Mouse (Mus musculus) embryonic fibroblast, embryonic 13.5 days (primary cell): ENCODE data around the gene Slc6a9. TPM values are rescaled to one million over a fixed set of nuclear protein-coding genes. Genes with fewer than 3 reads are reported as not detected.

ENCODE experiments used
- H3K27ac ChIP-seq: 2 replicates; pipeline ENCODE4 v1.5.1; 2012; ENCODE audit warnings: low read length, control low read depth, inconsistent platforms; ENCODE audit not compliant: insufficient read depth
- H3K4me1 ChIP-seq: 2 replicates; pipeline ENCODE4 v1.6.1; 2011; ENCODE audit warnings: low read length; ENCODE audit not compliant: control insufficient read depth, insufficient read depth
- H3K4me3 ChIP-seq: 2 replicates; pipeline ENCODE4 v1.5.1; 2011; ENCODE audit warnings: mild to moderate bottlenecking, control low read depth, low read length; ENCODE audit not compliant: insufficient read depth
- CTCF ChIP-seq: IDR thresholded peaks from 2 replicates; pipeline ENCODE4 v1.5.1; 2011; ENCODE audit warnings: mild to moderate bottlenecking, control low read depth, low read length, moderate library complexity, borderline replicate concordance; ENCODE audit not compliant: insufficient read depth
- POLR2A ChIP-seq: IDR thresholded peaks from 2 replicates; pipeline ENCODE4 v1.6.1; 2011; ENCODE audit warnings: low read depth, mild to moderate bottlenecking, control low read depth, low read length, moderate library complexity
- polyA plus RNA-seq: library from polyadenylated mRNA; stranded (reverse); fragments of >200 nt; gene quantifications from 2 replicates; pipeline ENCODE4 v1.2.4, GENCODE M21; 2011; ENCODE audit warnings: low read depth; ENCODE audit not compliant: missing spikeins, insufficient read length

The Slc6a9 gene
- polyA plus RNA-seq, 1 experiment, result 44.0 TPM

DNA sequence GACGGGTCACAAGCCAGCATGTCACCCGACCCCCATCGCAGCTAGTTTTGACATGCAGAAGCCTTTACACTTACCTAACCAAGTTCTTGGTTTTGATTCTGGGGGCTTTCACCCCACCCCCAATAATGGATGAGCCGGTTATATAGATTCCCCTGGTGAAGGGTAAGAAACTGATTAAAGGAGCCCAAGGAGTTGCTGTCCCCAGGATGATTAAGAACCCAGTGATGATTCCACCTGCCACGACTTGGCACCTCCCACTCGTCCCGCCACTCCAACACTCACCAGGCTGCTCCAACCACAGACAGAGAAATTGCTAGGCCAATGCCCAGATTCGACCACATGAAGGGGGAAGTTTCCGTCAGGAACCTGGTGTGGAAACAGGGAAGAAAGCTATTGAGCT, 51.7 kb downstream of the Slc6a9 start:
- Histone ChIP-seq H3K4me1 (no peaks in the 10 kb centered on the region; the same call in 1 of the 2 replicates), H3K27ac (no peak overlapping the region), H3K4me3 (peak overlapping the region; percentile 76)
- TF ChIP-seq CTCF (no peak), POLR2A (no peak)

DNA sequence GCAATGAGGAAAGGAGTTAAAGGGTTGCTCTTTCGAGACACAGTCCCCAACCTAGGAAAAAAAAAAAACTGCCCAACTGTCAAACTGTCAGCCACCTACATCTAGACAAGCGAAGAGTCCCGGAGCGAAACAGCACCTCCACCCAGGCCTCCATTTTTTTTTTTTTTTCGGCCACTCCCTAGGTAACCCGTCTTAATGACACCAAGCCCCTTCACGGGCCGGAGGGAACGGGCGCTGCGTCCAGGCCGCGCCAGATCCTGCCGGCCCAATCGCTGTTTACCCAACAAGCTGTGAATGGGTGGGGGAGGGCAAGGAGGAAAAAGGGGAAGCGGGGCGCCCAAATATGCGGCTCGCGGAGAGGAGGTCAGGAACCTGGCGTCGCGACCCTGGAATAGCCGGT, 52.3 kb downstream of the Slc6a9 start:
- no peaks in the 10 kb centered on the region; the same call in 1 of the 2 replicates for H3K4me1 ChIP-seq
- H3K27ac ChIP-seq, result no peak overlapping the region
- peak overlapping the region; percentile 76 for H3K4me3 ChIP-seq
- TF ChIP-seq CTCF (no peak), POLR2A (no peak)

DNA sequence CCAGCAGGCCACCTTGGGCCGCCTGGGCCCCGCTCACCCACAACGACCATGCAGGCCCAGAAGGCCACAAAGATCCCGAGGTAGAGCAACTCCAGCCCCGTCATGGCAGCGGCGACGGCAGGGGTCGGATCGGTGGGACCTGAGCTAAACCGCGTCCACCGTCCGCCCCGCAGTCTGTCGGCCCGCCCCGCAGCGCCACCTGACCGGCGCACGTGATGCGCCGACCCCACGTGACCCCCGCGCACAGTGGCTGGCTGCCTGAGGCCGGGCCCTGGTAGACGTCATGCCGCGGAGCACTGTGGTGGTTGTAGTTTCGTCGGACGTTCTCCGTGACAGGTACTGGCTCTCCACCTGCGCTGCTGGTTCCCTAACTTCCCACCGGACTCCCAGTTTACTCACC, 52.8 kb downstream of the Slc6a9 start, which contains the start of gene Atp6v0b:
Gene Atp6v0b, minus strand, starts transcription at position 201 of the 400 bp plus-strand sequence.
- H3K4me1 ChIP-seq, result no peaks in the 10 kb centered on the region; the same call in 1 of the 2 replicates
- TF ChIP-seq CTCF (no peak), POLR2A (peak; percentile 80)
- no peak within 1 kb of the TSS for H3K27ac ChIP-seq
- H3K4me3 ChIP-seq, result peak within 1 kb of the TSS; percentile 76

DNA sequence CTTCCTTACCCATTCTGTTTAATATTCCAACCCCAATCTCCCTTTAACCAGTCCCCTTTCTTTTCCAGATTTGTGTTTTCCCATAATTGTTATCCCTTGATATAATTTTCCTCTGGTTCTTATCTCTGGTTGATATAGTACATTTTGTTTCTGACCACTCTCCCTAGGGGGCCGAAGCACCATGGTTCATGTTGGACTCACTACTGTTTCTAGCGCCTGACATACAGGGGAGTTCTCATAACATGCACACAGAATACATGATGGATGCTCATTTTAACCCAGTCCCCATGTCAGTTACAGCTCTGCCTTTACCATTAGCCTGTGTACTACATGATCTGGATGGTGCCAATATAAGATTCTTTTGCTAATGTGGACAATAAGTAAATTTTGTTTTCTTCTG, 53.6 kb downstream of the Slc6a9 start:
- Histone ChIP-seq H3K27ac (no peak overlapping the region), H3K4me1 (no peaks in the 10 kb centered on the region; the same call in 1 of the 2 replicates), H3K4me3 (no peak overlapping the region)
- TF ChIP-seq CTCF (no peak), POLR2A (0 out of 2 replicates have a peak, but pooled peaks have one; percentile 16)

DNA sequence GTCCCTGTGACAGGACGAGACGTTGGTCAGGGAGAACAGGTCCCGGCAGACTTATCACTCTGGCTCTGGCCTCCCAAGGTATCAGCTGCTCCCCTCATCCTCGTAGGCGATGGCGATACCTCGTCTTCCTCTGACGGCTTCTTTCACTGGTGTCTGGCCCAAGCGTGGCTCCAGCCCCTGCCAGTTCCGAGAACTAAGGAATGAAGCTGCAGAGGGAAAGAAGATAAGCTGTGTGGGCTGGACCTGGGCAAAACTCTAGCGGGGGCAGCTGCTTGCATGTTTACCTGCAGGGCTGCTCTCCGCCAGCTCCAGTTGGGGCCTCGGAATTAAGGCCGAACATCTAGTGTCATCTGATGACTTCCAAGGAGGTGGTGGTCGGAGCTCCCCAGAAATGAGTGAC, 55.2 kb downstream of the Slc6a9 start:
- Histone ChIP-seq H3K27ac (no peak overlapping the region), H3K4me1 (no peaks in the 10 kb centered on the region; the same call in 1 of the 2 replicates), H3K4me3 (no peak overlapping the region)
- no peak for TF ChIP-seq CTCF
- TF ChIP-seq POLR2A, result no peak

DNA sequence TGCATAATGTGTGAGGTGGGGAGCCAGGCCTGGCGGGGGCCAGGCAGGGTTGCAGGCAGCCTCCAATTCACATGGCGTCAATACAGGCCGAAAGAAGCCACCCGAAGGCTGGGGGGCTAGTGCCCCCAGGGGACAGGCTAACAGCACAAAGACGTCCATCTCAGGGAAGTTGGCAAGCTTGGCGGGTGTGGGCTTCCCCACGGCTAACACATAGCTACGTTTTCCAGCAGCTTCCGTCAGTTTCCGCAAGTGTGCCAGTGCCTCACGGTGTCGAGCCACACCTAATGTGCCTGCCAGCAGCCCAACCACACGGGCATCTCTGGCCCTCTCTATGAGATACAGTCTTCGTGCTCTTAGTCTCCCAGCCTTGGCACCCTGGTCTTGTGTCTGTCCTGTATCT, 55.7 kb downstream of the Slc6a9 start:
- no peak overlapping the region for H3K4me3 ChIP-seq
- TF ChIP-seq POLR2A (no peak), CTCF (no peak)
- no peaks in the 10 kb centered on the region for H3K4me1 ChIP-seq
- no peak overlapping the region for H3K27ac ChIP-seq

DNA sequence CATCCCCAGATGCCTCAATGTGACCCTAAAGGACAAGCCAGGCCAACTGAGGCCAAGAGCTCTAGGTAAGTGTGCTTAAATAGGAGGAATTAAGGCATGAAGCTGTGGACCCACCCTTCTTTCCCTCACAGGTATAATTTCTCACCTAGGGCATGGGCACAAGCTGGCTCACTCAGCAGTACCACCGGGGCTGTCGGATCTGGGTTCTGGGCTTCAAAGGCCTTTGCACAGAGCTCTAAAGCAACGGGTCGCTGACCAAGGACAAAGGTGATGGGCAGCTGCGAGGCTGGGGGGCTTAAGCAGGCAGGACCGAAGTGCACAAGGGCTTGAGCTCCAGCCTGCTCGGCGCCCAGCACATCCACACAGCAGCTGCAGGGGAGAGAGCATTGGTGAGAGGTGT, 56.4 kb downstream of the Slc6a9 start:
- H3K4me3 ChIP-seq, result peak overlapping the region; percentile 92
- no peaks in the 10 kb centered on the region for H3K4me1 ChIP-seq
- no peak overlapping the region for H3K27ac ChIP-seq
- no peak for TF ChIP-seq CTCF

DNA sequence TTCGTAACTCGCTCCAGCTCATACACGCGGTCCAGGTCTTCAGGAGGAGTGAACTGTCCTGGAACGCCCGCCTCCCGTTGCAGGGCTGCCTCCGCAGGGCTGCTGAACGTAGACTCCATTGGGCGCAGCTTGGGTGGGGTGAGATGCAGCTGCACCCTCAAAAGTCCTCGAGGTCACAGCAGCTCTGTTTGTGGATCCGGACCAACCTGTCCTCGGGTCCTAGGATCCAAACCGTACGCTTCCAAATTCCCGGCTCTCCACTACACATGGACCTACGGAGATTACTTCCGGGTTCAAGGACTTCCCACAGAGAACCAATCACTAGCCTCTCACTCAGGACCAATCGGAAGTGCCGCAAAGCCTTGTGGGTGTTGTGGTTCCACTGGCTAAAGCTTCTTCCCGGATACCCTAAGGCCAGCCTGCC, 57.4 kb downstream of the Slc6a9 start, which contains the start of gene Dph2:
Gene Dph2, minus strand, starts transcription at position 295 of the 424 bp plus-strand sequence.
- H3K4me1 ChIP-seq, result no peaks in the 10 kb centered on the region
- H3K27ac ChIP-seq, result no peak within 1 kb of the TSS
- TF ChIP-seq CTCF, result no peak
- peak; percentile 48; the same call in 1 of the 2 replicates for TF ChIP-seq POLR2A

DNA sequence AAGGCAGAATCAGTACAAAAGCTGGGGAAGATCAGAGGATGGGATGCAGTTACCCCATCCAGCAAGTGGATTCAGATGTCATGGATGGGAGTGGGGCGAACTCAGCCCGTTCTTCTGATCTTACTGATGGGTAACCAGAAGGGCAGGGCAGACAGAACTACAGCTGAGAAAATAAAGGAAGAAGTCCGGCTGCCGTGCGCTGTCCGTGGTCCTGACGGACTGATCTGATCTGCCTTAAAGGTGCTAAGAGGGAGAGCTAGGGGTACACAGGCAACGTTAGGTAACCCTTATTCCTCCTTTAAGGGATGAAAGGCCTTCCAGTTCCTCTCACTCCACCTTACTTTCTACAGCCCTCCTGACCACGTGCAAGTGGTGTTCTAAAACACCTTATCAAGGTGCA, 59.1 kb downstream of the Slc6a9 start:
- TF ChIP-seq POLR2A (no peak), CTCF (no peak)

More for the DNA sequence above, 57.4 kb downstream of the Slc6a9 start, which contains the start of gene Dph2:
- peak within 1 kb of the TSS; percentile 92 for H3K4me3 ChIP-seq

DNA sequence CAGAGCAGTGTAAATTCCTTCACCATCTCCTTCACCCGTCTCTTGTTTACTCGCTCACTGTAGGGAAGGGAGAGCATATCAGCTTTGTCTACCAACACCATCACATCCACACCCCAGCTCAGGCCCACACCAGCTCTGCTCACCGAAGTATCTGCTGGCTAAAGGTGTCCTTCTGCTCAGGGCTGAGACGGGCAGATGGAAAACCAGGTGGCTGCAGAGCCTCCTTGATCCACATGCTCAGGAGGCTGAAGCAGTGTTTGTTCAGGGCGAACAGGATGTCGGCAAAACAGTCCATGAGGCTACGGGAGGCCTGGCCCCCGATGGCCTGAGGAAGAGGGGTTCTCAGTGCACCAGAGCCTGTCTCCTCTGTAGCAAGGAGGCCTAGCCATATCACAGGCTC, 60.3 kb downstream of the Slc6a9 start:
- Histone ChIP-seq H3K4me3 (no peak overlapping the region), H3K27ac (no peak overlapping the region), H3K4me1 (no peaks in the 10 kb centered on the region)
- TF ChIP-seq CTCF (no peak), POLR2A (no peak)

More for the DNA sequence above, 59.1 kb downstream of the Slc6a9 start:
- no peaks in the 10 kb centered on the region for H3K4me1 ChIP-seq
- no peak overlapping the region for H3K27ac ChIP-seq
- H3K4me3 ChIP-seq, result no peak overlapping the region
